Comparison of ENCODE assay signal across 9 mouse cellular contexts in genomic region chr11:109192673-109193557, GRCm38 (mm10). TPM values are rescaled to one million over a fixed set of nuclear protein-coding genes. Genes with fewer than 3 reads are reported as not detected.
A peak's percentile ranks its signal among the peaks of the same experiment; 100 is the strongest.
DNase-seq lines count a peak whose midpoint lies in the region; ATAC-seq and TF ChIP-seq lines count a peak whose summit lies in the region.
"Had no signal": no experiment of that assay in that cellular context is flagged by ENCODE, and none has a peak within 500 bp of the region (broad histone marks: within the 10 kb centered on the region; RNA-seq: fewer than 3 reads in every experiment).

No protein-coding gene starts in this region.

- peak; percentile 50 for TF ChIP-seq CTCF in C2C12 (IDR thresholded peaks at IDR 0.05; ENCODE audit: control insufficient read depth, insufficient read depth, insufficient read length)
- TF ChIP-seq CTCF in bone marrow, adult 2 months (IDR thresholded peaks at IDR 0.05; ENCODE audit: control insufficient read depth, insufficient read depth, low read length): peak; percentile 64
- TF ChIP-seq CTCF in olfactory bulb, adult 2 months (IDR thresholded peaks at IDR 0.05; ENCODE audit: insufficient read depth, low read depth, low read length): peak; percentile 95

- H3K79me3 ChIP-seq in C2C12 (ENCODE audit: low read depth): no peaks in the 10 kb centered on the region

- no peak overlapping the region for H3K4me3 ChIP-seq in C2C12 (ENCODE audit: insufficient read depth, poor library complexity, severe bottlenecking)
- H3K4me3 ChIP-seq in bone marrow, adult 2 months (replicated peaks; ENCODE audit: control insufficient read depth, low read depth, low read length): no peak overlapping the region
- H3K4me3 ChIP-seq in embryonic facial prominence, embryonic 14.5 days (ENCODE audit: low read depth, low read length): no peak overlapping the region
- no peak overlapping the region for H3K4me3 ChIP-seq in heart, embryonic 10.5 days
- H3K4me3 ChIP-seq in liver, embryonic 13.5 days (replicated peaks): no peak overlapping the region
- H3K4me3 ChIP-seq in olfactory bulb, adult 2 months (ENCODE audit: insufficient read depth, low read depth, low read length): no peak overlapping the region
- H3K4me3 ChIP-seq: erythroblast, embryonic 14.5 days had no signal

- peak; percentile 85 for DNase-seq in embryonic facial prominence, embryonic 14.5 days (ENCODE audit: low spot score)
- peak; percentile 86 for DNase-seq in heart, embryonic 10.5 days (ENCODE audit: low spot score)
- DNase-seq in kidney, postnatal 14 days: peak; percentile 77
- DNase-seq in liver, embryonic 13.5 days: peak; percentile 17
- DNase-seq in thymus, adult 18-20 months: peak; percentile 19 to 20

- H3ac ChIP-seq in C2C12 (ENCODE audit: control insufficient read depth, insufficient read length, low read depth): no peak overlapping the region

- H3K4me1 ChIP-seq in bone marrow, adult 2 months (ENCODE audit: control insufficient read depth, insufficient read depth, low read length): no peaks in the 10 kb centered on the region
- H3K4me1 ChIP-seq in embryonic facial prominence, embryonic 14.5 days (ENCODE audit: control insufficient read depth, insufficient read depth, low read length): no peaks in the 10 kb centered on the region
- H3K4me1 ChIP-seq in heart, embryonic 10.5 days: 0 out of 2 replicates have a peak, but pooled peaks cover 2% of the 10 kb centered on the region
- no peaks in the 10 kb centered on the region for H3K4me1 ChIP-seq in liver, embryonic 13.5 days (replicated peaks)
- H3K4me1 ChIP-seq in olfactory bulb, adult 2 months (ENCODE audit: control insufficient read depth, insufficient read depth, low read length): peaks cover 4% of the 10 kb centered on the region; the same call in 1 of the 2 replicates

- H3K9me3 ChIP-seq in embryonic facial prominence, embryonic 14.5 days (ENCODE audit: control insufficient read depth, low read length): no peaks in the 10 kb centered on the region
- H3K9me3 ChIP-seq in heart, embryonic 10.5 days: no peaks in the 10 kb centered on the region
- H3K9me3 ChIP-seq in liver, embryonic 13.5 days (replicated peaks): no peaks in the 10 kb centered on the region

- 56% methylated on average over 15 of the region's 15 CpGs for WGBS in bone marrow, adult 2 months
- WGBS in embryonic facial prominence, embryonic 14.5 days: 33% methylated on average over 15 of the region's 15 CpGs
- 47% methylated on average over 15 of the region's 15 CpGs for WGBS in heart, embryonic 10.5 days
- WGBS in liver, embryonic 13.5 days (ENCODE audit: insufficient replicate concordance): 47% methylated on average over 15 of the region's 15 CpGs
- 53% methylated on average over 15 of the region's 15 CpGs for WGBS in olfactory bulb, adult 2 months

- ATAC-seq in embryonic facial prominence, embryonic 14.5 days (ENCODE audit: low read depth): peak; percentile 62; the same call in 1 of the 2 replicates
- no peak for ATAC-seq in liver, embryonic 13.5 days (ENCODE audit: low read depth)

- no peak overlapping the region for H3K9ac ChIP-seq in embryonic facial prominence, embryonic 14.5 days (ENCODE audit: low read depth, low read length)
- H3K9ac ChIP-seq in liver, embryonic 13.5 days: no peak overlapping the region

- H3K27ac ChIP-seq in bone marrow, adult 2 months (ENCODE audit: control insufficient read depth, insufficient read depth, low read depth, low read length, poor library complexity): no peak overlapping the region
- H3K27ac ChIP-seq in embryonic facial prominence, embryonic 14.5 days (replicated peaks; ENCODE audit: low read depth, low read length): no peak overlapping the region
- no peak overlapping the region for H3K27ac ChIP-seq in heart, embryonic 10.5 days
- H3K27ac ChIP-seq in liver, embryonic 13.5 days: no peak overlapping the region
- no peak overlapping the region for H3K27ac ChIP-seq in olfactory bulb, adult 2 months (ENCODE audit: insufficient read depth, low read depth, low read length)

- no peaks in the 10 kb centered on the region for H3K79me2 ChIP-seq in C2C12 (ENCODE audit: control insufficient read depth, insufficient read depth)

- no peaks in the 10 kb centered on the region for H3K27me3 ChIP-seq in C2C12 (ENCODE audit: control insufficient read depth, insufficient read depth, insufficient read length)
- H3K27me3 ChIP-seq in embryonic facial prominence, embryonic 14.5 days (replicated peaks; ENCODE audit: control insufficient read depth, insufficient read depth, low read length): no peaks in the 10 kb centered on the region
- H3K27me3 ChIP-seq in heart, embryonic 10.5 days (ENCODE audit: insufficient read depth, poor library complexity, severe bottlenecking): no peaks in the 10 kb centered on the region
- H3K27me3 ChIP-seq in liver, embryonic 13.5 days: no peaks in the 10 kb centered on the region

- no peaks in the 10 kb centered on the region for H3K36me3 ChIP-seq in C2C12 (ENCODE audit: control insufficient read depth, insufficient read depth)
- no peaks in the 10 kb centered on the region for H3K36me3 ChIP-seq in embryonic facial prominence, embryonic 14.5 days (ENCODE audit: control insufficient read depth, insufficient read depth, low read length)
- H3K36me3 ChIP-seq in heart, embryonic 10.5 days: no peaks in the 10 kb centered on the region
- H3K36me3 ChIP-seq in liver, embryonic 13.5 days: no peaks in the 10 kb centered on the region

- TF ChIP-seq POLR2A in bone marrow, adult 2 months (IDR thresholded peaks at IDR 0.05; ENCODE audit: borderline replicate concordance, control insufficient read depth, low read depth, low read length): no peak
- TF ChIP-seq POLR2A in olfactory bulb, adult 2 months (IDR thresholded peaks at IDR 0.05; ENCODE audit: insufficient read depth, low read depth, low read length): no peak

- peak overlapping the region; percentile 36 for H3K4me2 ChIP-seq in embryonic facial prominence, embryonic 14.5 days (ENCODE audit: low read depth, low read length)
- no peak overlapping the region for H3K4me2 ChIP-seq in liver, embryonic 13.5 days

TF ChIP-seq in C2C12, 6 proteins besides CTCF, POLR2A, EP300 and RAD21:
- TF ChIP-seq MAX (IDR thresholded peaks at IDR 0.05): no peak
- no peak for TF ChIP-seq CEBPB (IDR thresholded peaks at IDR 0.05; ENCODE audit: low read depth)

RNA-seq across cellular contexts. Expression of gene E030025P04Rik, which starts 48.7 kb away (rescaled TPM):
- not detected for polyA plus RNA-seq in C2C12 (2012; fragmentation: generic; extraction: Trizol)
- polyA plus RNA-seq in bone marrow, adult 2 months (2011; ENCODE audit: insufficient read depth, insufficient read length, low replicate concordance, missing spikeins): not detected in 2 replicates
- polyA plus RNA-seq in embryonic facial prominence, embryonic 14.5 days (2014; fragmentation: Nextera tagmentation; extraction: Ambion mirVana): not detected in 2 replicates
- not detected in 2 replicates for polyA plus RNA-seq in heart, embryonic 10.5 days (2016; fragmentation: Nextera tagmentation; extraction: Ambion mirVana)
- not detected in 2 replicates for polyA plus RNA-seq in liver, embryonic 13.5 days (2015; fragmentation: Nextera tagmentation; extraction: Ambion mirVana)
- not detected in 2 replicates for polyA plus RNA-seq in olfactory bulb, adult 2 months (2012; ENCODE audit: insufficient read depth, insufficient read length, low replicate concordance, missing spikeins)
- polyA plus RNA-seq: erythroblast, embryonic 14.5 days had no signal

Comparison
In these comparisons a context has a peak if more than half of its experiments do, and no peak if none do; other contexts are left out.
1. DNase-seq: peak in every context shown above with its lines; median percentile 86 in heart, embryonic 10.5 days; 85 in embryonic facial prominence, embryonic 14.5 days; 77 in kidney, postnatal 14 days; 20 in thymus, adult 18-20 months; 17 in liver, embryonic 13.5 days.